Mouse (Mus musculus) retina, postnatal 7 days (tissue): ENCODE measurements around the gene Stab1.

ENCODE experiments used
- DNase-seq: peaks from one replicate; pipeline ENCODE4 v3.0.0-alpha.2; 2012; ENCODE audit warnings: low read depth, low spot score

The Stab1 gene

GRCm38 (mm10) chr14:31168425-31168824 is at the start of gene Stab1:
Stab1 (minus strand) TSS chr14:31168641.
- DNase-seq, result no peak

GRCm38 (mm10) chr14:31217666-31218065 is 49.2 kb upstream of the Stab1 start, which contains the start of gene Sema3g:
Sema3g (plus strand) TSS chr14:31217860.
- peak; percentile 63 for DNase-seq

DNA sequence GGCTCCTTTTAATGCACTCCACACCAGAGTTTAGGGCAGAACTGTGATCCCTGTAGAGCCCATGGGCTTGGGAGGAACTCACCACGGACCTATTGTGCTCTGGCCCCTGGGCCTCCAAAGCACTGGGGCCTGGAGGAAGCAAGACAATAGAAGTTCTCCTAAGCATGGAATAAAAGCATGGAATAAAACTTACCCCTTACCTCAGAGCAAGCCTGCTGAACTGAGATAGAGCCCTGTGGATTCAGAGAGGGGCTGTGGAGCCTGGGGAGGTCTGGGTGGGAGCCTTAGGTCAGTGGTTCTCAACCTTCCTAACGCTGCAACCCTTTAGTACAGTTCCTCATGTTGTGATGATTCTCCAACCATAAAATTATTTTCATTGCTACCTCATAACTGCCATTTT is 48.4 kb upstream of the Stab1 start, which contains the start of gene Nisch:
Gene Nisch, minus strand, starts transcription at position 101 of the 400 bp plus-strand sequence.
- no peak for DNase-seq

DNA sequence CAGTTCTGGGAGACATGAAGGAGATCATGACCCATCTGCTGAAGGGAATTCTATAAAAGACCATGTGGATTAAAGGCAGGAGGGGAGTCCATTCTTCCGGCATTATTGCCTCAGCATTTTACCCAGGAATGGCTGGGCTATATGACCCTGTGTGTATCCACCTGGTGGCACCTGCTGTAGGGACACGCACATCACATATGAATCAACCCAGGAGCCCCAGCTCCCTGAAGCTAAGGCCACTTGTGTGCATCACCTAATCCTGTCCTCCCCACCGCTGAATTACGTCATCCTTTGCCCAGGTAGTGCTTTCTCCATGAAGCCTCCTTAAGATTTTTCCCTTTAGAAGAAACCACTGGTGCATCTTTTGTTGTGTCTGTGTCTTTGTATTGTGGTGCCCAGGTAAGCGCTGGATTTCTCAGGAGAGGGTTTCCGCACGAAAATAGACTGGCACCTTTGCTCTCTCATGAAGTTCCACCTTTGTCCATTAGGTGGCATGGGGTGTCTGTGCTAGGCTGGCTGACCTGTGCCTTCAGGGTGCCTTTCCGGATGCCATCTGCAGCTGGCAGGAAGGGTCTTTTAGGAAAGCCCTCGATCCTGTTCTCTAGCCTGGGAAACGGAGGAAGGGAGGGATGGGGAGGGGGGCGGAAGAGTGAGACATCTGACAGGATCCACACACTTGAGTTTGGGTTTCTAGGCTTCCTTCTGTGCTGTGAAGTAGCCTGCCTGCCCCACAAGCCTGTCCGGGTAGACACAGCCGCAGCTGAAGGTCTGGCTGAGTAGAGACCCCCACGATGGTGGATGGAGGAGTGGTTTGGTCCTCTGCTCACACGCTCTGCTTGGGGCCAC is 46.9 kb upstream of the Stab1 start:
- peak; percentile 65 for DNase-seq

- DNase-seq, result no peak
Observed at GRCm38 (mm10) chr14:31214684-31215083, 46.2 kb upstream of the Stab1 start.

DNA sequence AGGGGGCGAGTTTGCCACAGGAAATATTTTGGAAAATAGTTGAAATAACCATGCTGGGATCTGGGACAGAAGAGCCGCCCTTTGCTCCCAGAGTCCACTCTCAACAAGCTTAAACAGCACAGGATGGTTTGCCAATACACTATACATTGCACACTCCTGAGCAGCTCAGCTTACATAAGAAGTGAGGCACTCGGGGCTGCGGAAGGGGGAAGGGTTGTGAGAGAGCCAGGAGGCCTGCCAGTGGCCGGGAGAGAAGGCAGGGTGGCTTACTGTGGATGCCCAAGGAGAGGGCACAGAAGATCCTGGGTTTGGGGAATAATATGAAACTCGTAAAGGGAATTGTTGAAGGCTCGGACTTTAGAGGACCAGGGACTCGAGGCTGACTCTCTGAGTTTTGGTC is 45.4 kb upstream of the Stab1 start:
- DNase-seq, result no peak

DNA sequence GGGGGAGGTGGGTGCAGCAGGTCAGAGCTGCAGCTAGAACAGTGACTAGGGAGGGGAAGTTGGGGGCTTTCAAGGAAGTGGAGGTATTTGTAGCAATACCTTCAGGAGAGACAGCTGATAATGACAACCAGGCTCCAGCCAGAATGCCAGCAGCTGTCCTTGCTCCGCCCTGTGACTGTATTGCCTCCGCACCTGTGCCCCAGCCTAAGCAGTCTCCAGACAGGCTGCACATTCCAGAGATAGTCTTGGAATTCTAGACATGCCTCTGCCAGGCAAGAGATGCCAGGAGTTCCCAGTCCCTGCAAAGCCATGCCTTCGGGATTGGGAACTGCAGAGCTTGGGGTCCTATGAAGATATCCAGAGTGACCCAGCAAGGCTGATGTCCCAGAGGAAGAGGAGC is 44.1 kb upstream of the Stab1 start:
- no peak for DNase-seq

- DNase-seq, result no peak
Observed at GRCm38 (mm10) chr14:31211854-31212253, 43.4 kb upstream of the Stab1 start.

DNA sequence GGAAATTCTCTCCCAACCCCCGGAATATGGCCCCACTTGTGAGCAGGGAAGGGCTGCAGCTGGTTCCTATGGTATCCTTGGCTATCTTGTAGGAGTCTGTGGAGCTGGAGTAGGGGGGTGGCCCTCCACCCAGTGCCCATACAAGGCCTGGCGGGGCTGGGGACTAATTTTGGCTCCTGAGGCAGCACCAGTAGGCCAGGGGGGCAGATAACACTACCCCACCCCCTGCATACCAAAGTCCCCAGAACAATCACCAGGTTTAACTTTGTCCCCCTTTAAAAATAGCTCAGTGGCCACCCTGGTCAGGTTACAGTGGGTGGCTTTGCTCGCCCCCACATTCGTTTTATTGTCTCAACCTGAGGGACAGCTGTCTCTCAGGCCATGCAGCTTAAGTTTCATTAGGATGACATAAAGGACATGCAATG is 40.7 kb upstream of the Stab1 start:
- no peak for DNase-seq

- no peak for DNase-seq
Observed at GRCm38 (mm10) chr14:31208084-31208483, 39.6 kb upstream of the Stab1 start, which contains the start of gene Tnnc1. Tnnc1 (plus strand) TSS chr14:31208312.

- DNase-seq, result no peak
Observed at GRCm38 (mm10) chr14:31207070-31207830, 38.8 kb upstream of the Stab1 start.

DNA sequence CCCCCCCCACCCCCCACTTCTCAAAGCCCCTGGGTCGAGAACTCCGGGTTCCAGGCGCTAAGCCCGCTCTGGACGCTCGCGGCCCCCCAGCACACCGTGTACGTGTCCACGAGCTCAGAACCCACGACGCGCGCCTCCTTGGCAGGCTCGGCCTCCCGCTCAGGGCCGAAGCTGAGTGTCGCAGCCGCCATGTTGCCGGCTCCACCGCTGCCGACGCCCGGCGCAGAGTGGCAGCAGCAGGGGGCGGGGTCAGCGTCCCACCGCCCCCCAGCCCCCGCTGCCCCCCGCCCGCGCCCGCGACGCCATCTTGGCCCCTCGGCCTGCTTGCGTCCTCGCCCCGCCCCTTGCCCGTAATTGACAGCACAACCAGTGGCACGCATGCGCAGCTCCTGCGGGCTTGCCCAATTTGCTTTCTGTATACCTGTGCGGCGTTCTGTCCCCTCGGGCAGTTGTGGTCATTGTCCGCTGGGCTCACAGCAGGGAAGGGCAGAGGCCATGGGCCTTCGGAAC is 38.1 kb upstream of the Stab1 start:
- peak; percentile 91 for DNase-seq

- DNase-seq, result no peak
Observed at GRCm38 (mm10) chr14:31205562-31206467, 37.4 kb upstream of the Stab1 start.

DNA sequence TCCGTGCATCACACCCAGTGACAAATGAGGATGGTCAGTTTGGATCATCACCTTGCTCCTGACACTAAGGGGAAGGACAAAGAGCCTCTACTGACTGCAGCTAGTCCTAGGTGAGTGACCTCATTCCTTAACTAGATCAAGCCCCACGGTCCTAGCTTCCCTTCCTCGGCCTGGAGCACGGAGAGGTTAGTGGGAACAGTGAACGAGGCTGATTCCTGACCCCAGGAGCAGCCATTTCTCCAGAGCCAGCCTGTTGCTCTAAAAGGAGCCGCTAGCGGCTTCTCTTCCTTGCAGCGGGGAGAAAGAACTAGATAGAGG is 36.8 kb upstream of the Stab1 start:
- DNase-seq, result no peak

DNA sequence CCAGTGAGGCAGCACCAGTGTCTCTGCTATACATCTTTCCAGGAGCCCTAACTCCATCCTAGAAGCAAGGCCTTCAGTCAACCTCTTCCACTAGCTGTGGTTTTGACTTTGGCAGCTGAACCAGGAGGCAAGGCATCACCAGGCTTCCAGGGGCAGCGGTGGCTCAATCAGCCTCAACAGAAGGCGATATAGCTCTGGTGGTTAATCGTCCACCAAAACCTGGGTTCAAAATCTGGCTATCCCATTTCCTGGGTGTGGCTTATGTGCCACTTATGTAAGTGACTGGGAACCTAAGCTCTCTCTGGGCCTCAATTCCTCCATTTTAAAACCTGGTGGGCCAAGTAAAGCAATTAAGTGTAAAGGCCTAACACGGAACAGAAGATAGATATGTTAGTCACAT is 36.4 kb upstream of the Stab1 start:
- DNase-seq, result no peak

- DNase-seq, result no peak
Observed at GRCm38 (mm10) chr14:31200038-31200437, 31.6 kb upstream of the Stab1 start.

GRCm38 (mm10) chr14:31199599-31199998 is 31.2 kb upstream of the Stab1 start:
- no peak for DNase-seq

DNA sequence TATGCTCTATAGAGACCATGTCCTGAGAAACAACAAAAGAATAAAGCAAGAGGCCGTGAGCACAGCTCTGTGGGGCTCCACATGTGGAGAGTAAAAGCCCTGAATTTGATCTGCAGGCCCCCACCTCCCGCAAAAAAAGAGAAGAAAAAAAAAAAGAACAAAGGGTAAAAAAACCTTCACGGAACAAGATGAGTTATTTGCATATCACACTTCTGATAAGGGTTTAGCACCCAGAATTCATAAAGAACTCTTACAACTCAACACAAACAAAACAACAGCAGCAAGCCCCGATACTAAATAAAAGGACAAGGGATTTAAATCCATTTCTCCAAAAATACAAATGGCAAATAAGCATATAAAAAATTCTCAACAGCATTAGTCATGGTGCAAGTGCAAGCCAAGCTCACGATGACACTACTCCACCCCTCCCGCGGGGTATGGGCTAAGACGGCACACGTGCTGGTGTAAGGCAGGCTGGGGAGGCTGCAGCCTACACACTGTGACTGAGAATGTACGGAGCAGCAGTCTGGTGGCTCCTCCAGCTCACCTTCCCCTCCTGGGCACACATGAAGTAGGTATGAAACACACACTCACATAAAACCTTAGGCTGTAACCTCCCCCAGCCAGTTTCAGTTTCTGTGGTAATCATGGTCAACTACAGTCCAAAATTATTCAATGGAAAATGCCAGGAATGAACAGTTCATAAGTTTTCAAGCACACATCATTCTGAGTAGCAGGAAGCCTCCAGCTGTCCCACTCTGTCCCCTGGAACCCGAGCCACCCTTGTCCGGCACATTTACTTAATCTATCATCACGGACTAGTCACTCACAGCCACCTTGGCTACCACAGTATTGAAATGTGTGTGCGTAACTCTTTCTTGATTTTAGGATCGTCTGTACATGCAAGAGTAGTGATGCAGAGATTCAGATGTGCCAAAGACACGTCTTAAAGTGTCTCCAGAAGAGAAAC is 29.4 kb upstream of the Stab1 start:
- no peak for DNase-seq

- no peak for DNase-seq
Observed at GRCm38 (mm10) chr14:31195968-31196367, 27.5 kb upstream of the Stab1 start.

DNA sequence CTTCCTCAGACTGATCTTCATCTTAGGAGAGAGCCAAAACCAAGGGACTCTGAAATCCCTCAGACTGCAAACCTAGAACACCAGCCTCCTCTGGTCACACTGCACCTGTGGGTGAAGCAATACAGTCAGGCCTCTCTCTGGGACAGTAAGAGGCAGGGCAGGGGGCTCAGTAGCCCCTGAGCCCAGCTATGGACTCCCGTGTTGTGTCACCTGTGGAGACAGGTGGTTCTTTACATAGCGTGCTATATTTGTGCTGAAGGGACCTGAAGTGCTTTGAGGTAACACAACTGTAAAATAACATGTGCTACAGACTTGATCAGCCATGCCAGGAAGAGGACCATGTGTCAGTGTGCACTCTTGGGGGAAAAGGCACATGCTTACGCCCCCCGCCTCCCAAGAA is 27.1 kb upstream of the Stab1 start:
- no peak for DNase-seq
